Mouse (Mus musculus) olfactory bulb, adult 2 months (tissue): Measurements from ENCODE around the gene Il12rb1.

ENCODE experiments used
- CTCF ChIP-seq: fragments of 200-500 bp; IDR thresholded peaks from 2 replicates; pipeline ENCODE4 v1.5.1; 2012; ENCODE audit warnings: low read depth, mild to moderate bottlenecking, low read length, moderate library complexity; ENCODE audit not compliant: insufficient read depth
- POLR2A ChIP-seq: fragments of 200-500 bp; IDR thresholded peaks from 2 replicates; pipeline ENCODE4 v1.6.1; 2012; ENCODE audit warnings: mild to moderate bottlenecking, low read depth, low read length, moderate library complexity; ENCODE audit not compliant: insufficient read depth

- no peak for TF ChIP-seq CTCF
- TF ChIP-seq POLR2A: no peak
Measured at GRCm38 (mm10) chr8:70786291-70787050, 21.8 kb upstream of the Il12rb1 start.
